Mouse (Mus musculus) liver, embryonic 15.5 days (tissue): ENCODE results near the gene St13. TPM values are rescaled to one million over a fixed set of nuclear protein-coding genes. Genes with fewer than 3 reads are reported as not detected.

Source experiments
- ATAC-seq: fragments of 200-750 bp; cut with Nextera tagmentation; 2 replicates; pipeline ENCODE4 v1.8.0; 2017; ENCODE audit warnings: moderate number of reproducible peaks, mild to moderate bottlenecking, moderate library complexity; ENCODE audit not compliant: insufficient read depth
- H3K27ac ChIP-seq: fragments of 300-500 bp; sonication (generic); replicated peaks from 2 replicates; pipeline ENCODE4 v1.5.1; 2015; ENCODE audit warnings: mild to moderate bottlenecking, inconsistent platforms
- H3K27me3 ChIP-seq: fragments of 300-500 bp; sonication (generic); 2 replicates; pipeline ENCODE4 v1.6.1; 2015; ENCODE audit warnings: mild to moderate bottlenecking, inconsistent platforms
- H3K36me3 ChIP-seq: fragments of 300-500 bp; sonication (generic); replicated peaks from 2 replicates; pipeline ENCODE4 v1.6.1; 2015; ENCODE audit warnings: moderate library complexity, mild to moderate bottlenecking, inconsistent platforms
- H3K4me1 ChIP-seq: fragments of 300-500 bp; sonication (generic); replicated peaks from 2 replicates; pipeline ENCODE4 v1.6.1; 2015; ENCODE audit warnings: inconsistent platforms
- H3K4me2 ChIP-seq: fragments of 300-500 bp; sonication (generic); 2 replicates; pipeline ENCODE4 v1.6.1; 2015; ENCODE audit warnings: moderate library complexity, mild to moderate bottlenecking, inconsistent platforms
- H3K4me3 ChIP-seq: fragments of 300-500 bp; sonication (generic); replicated peaks from 2 replicates; pipeline ENCODE4 v1.5.1; 2015; ENCODE audit warnings: mild to moderate bottlenecking, inconsistent platforms
- H3K9ac ChIP-seq: fragments of 300-500 bp; sonication (generic); 2 replicates; pipeline ENCODE4 v1.6.1; 2015; ENCODE audit warnings: moderate library complexity, mild to moderate bottlenecking, inconsistent platforms
- H3K9me3 ChIP-seq: fragments of 300-500 bp; sonication (generic); replicated peaks from 2 replicates; pipeline ENCODE4 v1.6.1; 2016; ENCODE audit warnings: inconsistent platforms
- WGBS: fragments of 180-500 bp; shearing (Covaris S2); methylation state at CpG from one replicate; pipeline ENCODE4 v1.1.7; 2015; ENCODE audit warnings: mixed read lengths; ENCODE audit not compliant: insufficient replicate concordance; 5-methylcytosine and 5-hydroxymethylcytosine counted together
- polyA plus RNA-seq: library from polyadenylated mRNA; unstranded; fragments of >200 nt; fragmentation: Nextera tagmentation; extraction: Ambion mirVana; gene quantifications from 2 replicates; pipeline ENCODE4 v1.2.1, GENCODE M21; 2015

The St13 gene
- polyA plus RNA-seq, 1 experiment from 2014 or later: 57.4 TPM

DNA sequence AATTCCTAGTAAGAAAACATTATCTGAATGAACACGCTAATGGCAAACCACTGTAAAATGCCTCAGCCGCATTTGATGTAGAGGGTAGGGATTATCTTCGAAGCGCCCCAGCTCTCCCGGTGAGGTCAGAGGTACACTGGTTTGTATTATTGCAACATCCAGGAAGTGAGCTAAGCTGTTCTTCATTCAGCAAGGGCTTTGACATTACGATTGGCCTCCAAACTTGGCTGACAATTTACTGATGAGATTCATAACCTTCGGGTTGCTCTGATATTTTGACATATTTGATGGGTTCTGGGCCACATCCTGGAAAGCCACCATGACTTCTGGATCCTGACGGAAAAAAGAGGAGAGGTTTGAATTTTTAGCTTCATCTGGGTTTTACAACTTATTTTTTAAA is 34.6 kb downstream of the St13 start:
- ATAC-seq: no peak

DNA sequence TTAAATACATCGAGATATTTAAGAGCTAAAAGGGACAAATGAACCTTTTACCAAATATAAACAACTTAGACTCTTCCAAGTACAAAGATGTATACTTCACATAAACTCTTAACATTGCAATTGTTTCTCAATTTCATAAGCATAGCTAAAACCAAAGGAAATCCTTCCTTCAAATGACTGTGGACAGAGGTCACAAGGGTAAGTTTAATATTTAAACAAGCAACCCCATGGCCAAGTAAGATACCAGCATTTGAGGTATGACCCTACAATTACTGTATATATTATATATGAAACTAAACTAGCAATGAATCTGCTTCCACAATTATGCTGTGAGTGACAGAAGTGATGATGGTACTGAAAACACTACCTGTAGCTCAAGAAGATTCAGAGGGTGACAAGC is 35.6 kb downstream of the St13 start:
- no peak overlapping the region for H3K4me2 ChIP-seq
- no peaks in the 10 kb centered on the region for H3K9me3 ChIP-seq
- ATAC-seq: no peak
- 75% methylated on average over 1 of the region's 1 CpGs for WGBS
- no peak overlapping the region for H3K4me3 ChIP-seq
- H3K9ac ChIP-seq: no peak overlapping the region
- no peaks in the 10 kb centered on the region for H3K27me3 ChIP-seq
- no peak overlapping the region for H3K27ac ChIP-seq
- peaks cover 29% of the 10 kb centered on the region for H3K36me3 ChIP-seq
- peaks cover 47% of the 10 kb centered on the region for H3K4me1 ChIP-seq

More for the DNA sequence above, 34.6 kb downstream of the St13 start:
- no peak overlapping the region for H3K9ac ChIP-seq
- 63% methylated on average over 8 of the region's 8 CpGs for WGBS
- H3K36me3 ChIP-seq: peaks cover 39% of the 10 kb centered on the region
- no peaks in the 10 kb centered on the region for H3K9me3 ChIP-seq
- H3K4me3 ChIP-seq: no peak overlapping the region
- peaks cover 38% of the 10 kb centered on the region for H3K4me1 ChIP-seq
- no peaks in the 10 kb centered on the region for H3K27me3 ChIP-seq
- H3K27ac ChIP-seq: no peak overlapping the region
- no peak overlapping the region for H3K4me2 ChIP-seq

DNA sequence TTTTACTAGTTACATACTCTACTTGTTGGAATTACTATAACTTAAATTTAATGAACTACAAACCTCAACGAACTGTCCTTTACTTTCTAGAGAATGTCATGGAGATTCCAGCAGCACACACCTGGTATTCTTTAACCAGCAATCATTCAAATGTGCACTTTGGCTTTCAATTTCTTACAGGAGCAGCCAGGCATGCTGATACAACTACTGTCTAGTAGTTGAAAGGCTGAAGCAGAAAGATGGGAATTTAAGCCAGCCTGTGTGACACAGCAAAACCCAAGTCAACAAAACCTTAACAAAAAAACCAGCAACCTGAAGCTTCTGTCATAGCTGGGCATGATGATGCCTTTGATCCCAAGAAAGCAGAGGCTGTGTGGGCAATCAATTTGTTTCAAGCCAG is 37.4 kb downstream of the St13 start:
- WGBS: 80% methylated on average over 1 of the region's 1 CpGs
- H3K27ac ChIP-seq: peak overlapping the region; percentile 20; the same call in 1 of the 2 replicates
- H3K27me3 ChIP-seq: no peaks in the 10 kb centered on the region

DNA sequence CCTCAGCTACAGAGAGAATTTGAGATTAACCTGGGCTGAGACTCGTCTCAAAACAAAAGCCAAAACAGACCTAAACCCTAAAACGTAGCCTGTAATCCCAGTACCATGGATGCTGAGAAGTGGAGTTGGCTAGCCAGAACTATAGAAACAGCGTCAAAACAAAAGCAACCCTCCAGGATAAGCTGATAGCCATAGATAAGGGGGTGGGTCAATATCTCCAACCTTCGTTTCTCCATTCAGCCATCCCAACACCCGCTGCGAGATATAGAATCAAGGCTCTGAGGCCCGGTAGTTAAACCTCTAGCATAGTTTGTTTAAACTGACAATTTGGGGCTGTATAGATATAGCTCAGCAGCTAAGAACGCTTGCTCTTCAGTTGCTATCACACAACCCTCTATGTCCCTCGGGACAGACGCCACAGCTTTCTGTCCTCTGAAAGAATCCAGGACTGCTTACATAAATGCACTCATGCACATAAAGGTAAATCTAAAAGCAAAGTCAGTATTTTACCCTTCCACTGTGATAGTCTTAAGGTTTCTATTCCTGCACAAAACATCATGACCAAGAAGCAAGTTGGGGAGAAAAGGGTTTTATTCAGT is 38.4 kb downstream of the St13 start:
- H3K4me3 ChIP-seq: peak overlapping the region; percentile 80
- 7% methylated on average over 10 of the region's 10 CpGs for WGBS
- H3K36me3 ChIP-seq: peaks cover 14% of the 10 kb centered on the region

More for the DNA sequence above, 37.4 kb downstream of the St13 start:
- no peak overlapping the region for H3K4me3 ChIP-seq
- no peak overlapping the region for H3K4me2 ChIP-seq
- no peak overlapping the region for H3K9ac ChIP-seq
- no peak for ATAC-seq
- H3K9me3 ChIP-seq: no peaks in the 10 kb centered on the region
- peaks cover 53% of the 10 kb centered on the region for H3K4me1 ChIP-seq
- H3K36me3 ChIP-seq: peaks cover 22% of the 10 kb centered on the region

DNA sequence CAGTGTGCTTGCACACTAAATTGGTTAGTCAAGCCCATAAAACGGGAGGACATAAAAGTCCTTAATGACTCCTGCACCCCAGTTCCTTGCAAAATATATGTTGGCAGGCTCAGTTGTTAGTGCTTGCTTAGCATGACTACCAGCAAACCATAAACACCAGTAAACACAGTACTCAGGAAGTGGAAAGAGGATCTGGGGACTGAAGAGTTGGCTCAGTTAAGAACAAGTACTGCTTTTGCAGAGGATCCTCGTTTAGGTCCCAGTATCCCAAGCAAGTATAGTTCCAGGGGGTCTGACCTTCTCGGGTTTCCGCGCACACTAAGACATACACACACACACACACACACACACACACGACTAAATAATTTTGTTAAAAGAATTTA is 38.9 kb downstream of the St13 start:
- Histone ChIP-seq H3K27ac (peak overlapping the region; percentile 87), H3K27me3 (no peaks in the 10 kb centered on the region), H3K36me3 (peaks cover 10% of the 10 kb centered on the region; the same call in 1 of the 2 replicates), H3K4me3 (peak overlapping the region; percentile 80), H3K9ac (0 out of 2 replicates have a peak overlapping the region, but pooled peaks have one; percentile 19), H3K9me3 (no peaks in the 10 kb centered on the region), H3K4me1 (peaks cover 53% of the 10 kb centered on the region), H3K4me2 (peak overlapping the region; percentile 85)
- ATAC-seq: peak; percentile 44
- 20% methylated on average over 6 of the region's 6 CpGs for WGBS

More for the DNA sequence above, 38.4 kb downstream of the St13 start:
- Histone ChIP-seq H3K4me1 (peaks cover 53% of the 10 kb centered on the region), H3K4me2 (peak overlapping the region; percentile 85), H3K9me3 (no peaks in the 10 kb centered on the region), H3K9ac (0 out of 2 replicates have a peak overlapping the region, but pooled peaks have one; percentile 19), H3K27me3 (no peaks in the 10 kb centered on the region), H3K27ac (peak overlapping the region; percentile 87)
- 0 out of 2 replicates have a peak, but pooled peaks have one; percentile 2 for ATAC-seq

DNA sequence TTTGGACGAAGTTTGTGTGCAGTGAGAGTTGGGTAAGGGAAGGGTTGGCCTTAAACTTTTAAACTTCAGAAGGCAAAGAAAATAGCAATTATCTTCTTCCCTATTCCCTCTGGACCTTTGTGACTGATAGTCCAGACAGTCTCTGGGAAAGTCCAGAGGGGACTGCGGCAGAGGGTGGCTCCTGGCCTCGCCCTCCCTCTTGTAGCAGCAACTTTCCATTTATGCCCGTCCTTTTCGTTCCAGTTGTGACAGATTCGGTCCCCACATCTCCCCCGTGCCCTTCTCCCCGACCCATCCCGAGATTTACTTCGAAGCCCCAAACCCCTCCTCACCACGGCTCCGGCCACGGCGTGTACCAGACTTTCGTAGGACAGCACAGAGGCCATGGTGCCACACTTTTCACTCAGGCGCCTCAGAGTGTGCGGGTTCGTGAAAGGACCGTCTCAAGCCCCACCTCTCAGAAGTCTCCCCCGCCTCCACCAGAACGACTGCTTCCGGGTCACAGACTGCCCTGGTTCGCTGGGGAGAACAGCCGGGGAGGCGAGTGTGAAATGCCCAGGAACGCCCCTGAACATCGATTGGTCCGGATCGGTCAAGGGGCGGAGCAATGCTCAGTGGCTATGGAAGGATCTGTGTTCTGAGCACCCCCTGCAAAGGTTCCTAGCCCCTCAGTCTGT is 39.4 kb downstream of the St13 start, which contains the start of gene Slc25a17:
Gene Slc25a17 (minus strand): TSS at position 468 of the 677 bp plus-strand sequence.
- Histone ChIP-seq H3K36me3 (peaks cover 5% of the 10 kb centered on the region; the same call in 1 of the 2 replicates), H3K9ac (peak within 1 kb of the TSS; percentile 75), H3K4me2 (peak within 1 kb of the TSS; percentile 85), H3K27me3 (no peaks in the 10 kb centered on the region), H3K9me3 (no peaks in the 10 kb centered on the region), H3K4me1 (peaks cover 53% of the 10 kb centered on the region), H3K27ac (peak within 1 kb of the TSS; percentile 87), H3K4me3 (peak within 1 kb of the TSS; percentile 80)
- peak; percentile 97 for ATAC-seq
- under 1% methylated on average over 30 of the region's 30 CpGs for WGBS

DNA sequence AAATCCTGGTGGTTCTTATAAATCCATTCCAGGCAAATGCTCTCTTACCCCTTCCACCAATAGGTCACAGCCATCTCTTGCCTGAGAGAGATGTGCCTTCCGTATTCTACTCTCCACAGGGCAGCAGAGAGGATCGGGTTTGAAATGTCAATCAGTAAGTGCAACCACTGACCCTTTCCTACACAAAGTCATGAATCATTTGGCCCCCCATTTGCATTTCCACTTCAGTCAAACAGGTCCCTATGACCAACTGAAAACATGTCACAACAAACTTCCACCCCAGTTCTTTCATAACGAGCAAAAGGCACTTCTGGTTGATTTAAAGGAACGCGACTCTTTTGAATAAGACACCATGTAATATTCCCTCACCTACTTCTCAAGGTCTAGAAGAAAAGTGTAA is 40.5 kb downstream of the St13 start:
- 73% methylated on average over 5 of the region's 5 CpGs for WGBS
- H3K4me3 ChIP-seq: peak overlapping the region; percentile 80
- H3K27ac ChIP-seq: 0 out of 2 replicates have a peak overlapping the region, but pooled peaks have one; percentile 87
- H3K4me1 ChIP-seq: peaks cover 53% of the 10 kb centered on the region
- no peaks in the 10 kb centered on the region for H3K9me3 ChIP-seq
- no peak for ATAC-seq
- H3K9ac ChIP-seq: peak overlapping the region; percentile 75; the same call in 1 of the 2 replicates
- no peaks in the 10 kb centered on the region; the same call in 1 of the 2 replicates for H3K36me3 ChIP-seq
- no peaks in the 10 kb centered on the region for H3K27me3 ChIP-seq
- H3K4me2 ChIP-seq: peak overlapping the region; percentile 85

DNA sequence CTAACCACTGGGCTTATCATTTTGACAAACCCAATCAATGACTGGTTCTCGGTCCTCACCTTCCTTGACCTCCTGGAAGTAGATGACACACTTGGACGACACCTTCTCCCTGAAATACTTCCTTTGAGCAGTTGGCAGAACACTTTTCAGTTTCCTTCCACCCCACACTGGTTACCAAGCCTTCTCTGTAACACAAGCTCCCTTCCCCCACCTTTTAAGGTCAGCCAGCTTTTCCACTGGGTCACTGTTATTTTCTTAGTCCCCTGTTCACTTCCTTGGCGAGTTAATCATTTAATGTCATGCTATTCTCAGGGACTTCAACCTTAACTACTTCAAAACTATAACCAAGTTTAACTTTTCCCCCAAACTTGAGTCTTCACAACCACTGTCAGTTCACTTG is 40.9 kb downstream of the St13 start:
- H3K9me3 ChIP-seq: no peaks in the 10 kb centered on the region
- H3K27me3 ChIP-seq: no peaks in the 10 kb centered on the region
- peak overlapping the region; percentile 80; the same call in 1 of the 2 replicates for H3K4me3 ChIP-seq
- 57% methylated on average over 3 of the region's 3 CpGs for WGBS
- no peak overlapping the region for H3K9ac ChIP-seq
- peaks cover 51% of the 10 kb centered on the region for H3K4me1 ChIP-seq
- H3K4me2 ChIP-seq: peak overlapping the region; percentile 85
- no peaks in the 10 kb centered on the region; the same call in 1 of the 2 replicates for H3K36me3 ChIP-seq
- no peak for ATAC-seq
- H3K27ac ChIP-seq: peak overlapping the region; percentile 2; the same call in 1 of the 2 replicates

DNA sequence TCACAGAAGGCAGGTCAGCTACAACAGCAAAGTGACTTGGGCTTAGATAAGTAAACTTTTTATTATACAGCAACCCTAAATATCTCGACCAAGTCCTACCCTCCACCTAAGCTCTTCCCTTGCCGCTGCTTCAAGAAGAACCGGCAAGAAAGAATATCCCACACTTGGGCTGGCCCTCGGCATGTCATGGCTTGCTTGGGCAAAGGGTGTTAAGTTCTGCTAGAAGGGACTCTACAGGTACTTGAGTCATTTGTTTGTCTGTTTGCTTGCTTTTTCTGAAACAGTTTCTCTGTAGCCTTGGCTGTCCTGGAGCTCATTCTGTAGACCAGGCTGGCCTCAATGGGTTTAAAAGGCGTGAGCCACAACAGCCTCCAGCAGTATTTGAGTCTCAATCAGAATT is 42.9 kb downstream of the St13 start:
- Histone ChIP-seq H3K9me3 (no peaks in the 10 kb centered on the region), H3K4me2 (no peak overlapping the region), H3K9ac (no peak overlapping the region), H3K4me1 (peaks cover 35% of the 10 kb centered on the region), H3K27ac (no peak overlapping the region), H3K36me3 (no peaks in the 10 kb centered on the region), H3K4me3 (no peak overlapping the region), H3K27me3 (no peaks in the 10 kb centered on the region)
- no peak for ATAC-seq
- 57% methylated on average over 5 of the region's 5 CpGs for WGBS

DNA sequence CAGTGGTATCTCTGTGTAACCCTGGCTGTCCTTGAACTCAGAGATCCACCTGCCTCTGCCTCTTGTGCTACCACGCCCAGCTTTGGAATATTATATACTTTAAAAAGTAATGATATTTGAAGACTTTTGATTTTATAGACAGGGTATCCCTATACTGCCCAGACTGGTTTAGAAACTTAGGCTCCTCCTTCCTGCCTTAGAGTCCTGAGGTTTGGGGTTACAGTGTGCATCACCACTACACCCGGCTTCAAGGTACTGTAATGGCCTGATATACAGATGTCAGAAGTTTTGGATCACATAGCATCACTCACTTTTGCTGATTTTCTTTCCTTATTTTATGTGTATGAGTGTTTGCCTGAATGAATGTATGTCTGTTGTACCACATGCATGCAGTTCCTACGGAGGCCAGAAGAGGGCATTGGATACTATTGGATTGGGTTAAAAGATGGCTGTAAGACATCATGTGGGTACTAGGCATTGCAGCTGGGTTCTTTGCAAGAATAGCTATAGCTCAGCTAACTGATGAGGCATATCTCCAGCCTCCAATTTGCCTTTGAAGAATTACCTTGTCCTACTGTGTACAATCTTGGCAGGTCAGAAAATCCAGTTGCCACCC is 44.6 kb downstream of the St13 start:
- no peaks in the 10 kb centered on the region for H3K9me3 ChIP-seq
- ATAC-seq: no peak
- no peak overlapping the region for H3K4me3 ChIP-seq
- no peaks in the 10 kb centered on the region for H3K27me3 ChIP-seq
- no peak overlapping the region for H3K9ac ChIP-seq
- H3K27ac ChIP-seq: no peak overlapping the region
- no peak overlapping the region for H3K4me2 ChIP-seq
- peaks cover 20% of the 10 kb centered on the region for H3K4me1 ChIP-seq
- H3K36me3 ChIP-seq: no peaks in the 10 kb centered on the region
- WGBS: 50% methylated on average over 3 of the region's 3 CpGs

DNA sequence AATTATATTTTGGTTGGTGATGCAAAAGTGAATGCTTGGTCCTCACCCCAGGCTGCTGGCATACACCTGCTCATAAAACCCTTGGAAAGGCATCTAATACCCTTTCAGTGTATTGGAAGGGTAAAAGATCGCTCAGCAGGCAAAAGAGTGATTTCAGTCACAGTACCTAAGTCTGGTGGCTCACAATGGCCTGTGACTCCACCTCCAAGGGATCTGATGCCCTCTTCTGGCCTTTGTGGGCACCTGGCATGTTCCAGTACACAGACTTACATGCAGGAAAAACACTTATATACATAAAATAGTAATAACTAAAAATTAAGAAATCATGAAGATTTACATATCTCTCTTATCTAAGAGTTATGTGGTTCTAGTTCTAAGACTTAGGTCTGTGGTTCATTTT is 47.2 kb downstream of the St13 start:
- H3K27me3 ChIP-seq: no peaks in the 10 kb centered on the region
- no peaks in the 10 kb centered on the region for H3K36me3 ChIP-seq

More for the DNA sequence above, 47.2 kb downstream of the St13 start:
- H3K4me3 ChIP-seq: no peak overlapping the region
- 50% methylated on average over 1 of the region's 1 CpGs for WGBS
- H3K9me3 ChIP-seq: no peaks in the 10 kb centered on the region
- H3K4me2 ChIP-seq: no peak overlapping the region
- H3K9ac ChIP-seq: no peak overlapping the region
- peaks cover 9% of the 10 kb centered on the region; the same call in 1 of the 2 replicates for H3K4me1 ChIP-seq
- ATAC-seq: no peak
- H3K27ac ChIP-seq: no peak overlapping the region
